Mouse (Mus musculus): Measurements from ENCODE around the gene Agbl4. TPM values are rescaled to one million over a fixed set of nuclear protein-coding genes. Genes with fewer than 3 reads are reported as not detected.

Agbl4 gene
- polyA plus RNA-seq (2012; ENCODE audit: insufficient read depth, low replicate concordance): not detected in 2 replicates

GRCm38 (mm10) chr4:110397618-110398045, at the start of gene Agbl4:
Gene Agbl4 (plus strand): TSS chr4:110397661.
- H3K4me3 ChIP-seq (replicated peaks): peak within 1 kb of the TSS; percentile 87
- no peaks in the 10 kb centered on the region for H3K36me3 ChIP-seq (replicated peaks; ENCODE audit: low read length)
- H3K9me3 ChIP-seq: no peaks in the 10 kb centered on the region
- TF ChIP-seq FLI1 (IDR thresholded peaks at IDR 0.05; ENCODE audit: low read length): no peak
- H3K4me1 ChIP-seq: peaks cover 6% of the 10 kb centered on the region
- no peaks in the 10 kb centered on the region for H3K27me3 ChIP-seq (replicated peaks)

GRCm38 (mm10) chr4:110350856-110351177, 46.6 kb upstream of the Agbl4 start:
- Histone ChIP-seq H3K27me3 (replicated peaks) (peaks cover 23% of the 10 kb centered on the region), H3K4me1 (peaks cover 12% of the 10 kb centered on the region), H3K36me3 (replicated peaks; ENCODE audit: low read length) (no peaks in the 10 kb centered on the region), H3K9me3 (no peaks in the 10 kb centered on the region), H3K4me3 (replicated peaks) (no peak overlapping the region)
- TF ChIP-seq FLI1 (IDR thresholded peaks at IDR 0.05; ENCODE audit: low read length) (no peak), GATA1 (IDR thresholded peaks at IDR 0.05; ENCODE audit: borderline replicate concordance, low read length) (no peak)

- Histone ChIP-seq H3K9me3 (no peaks in the 10 kb centered on the region), H3K4me3 (replicated peaks) (peak within 1 kb of the TSS; percentile 91)
- TF ChIP-seq GATA1 (IDR thresholded peaks at IDR 0.05; ENCODE audit: borderline replicate concordance, low read length) (no peak), FLI1 (IDR thresholded peaks at IDR 0.05; ENCODE audit: low read length) (no peak)
These were observed 46.1 kb upstream of the Agbl4 start, which contains the start of gene Elavl4 for GRCm38 (mm10) chr4:110351178-110352000. Gene Elavl4 (minus strand): TSS chr4:110351909.

GRCm38 (mm10) chr4:110352001-110352369, 45.5 kb upstream of the Agbl4 start:
- peaks cover 12% of the 10 kb centered on the region for H3K4me1 ChIP-seq
- no peaks in the 10 kb centered on the region for H3K36me3 ChIP-seq (replicated peaks; ENCODE audit: low read length)
- H3K27me3 ChIP-seq (replicated peaks): peaks cover 23% of the 10 kb centered on the region
- TF ChIP-seq FLI1 (IDR thresholded peaks at IDR 0.05; ENCODE audit: low read length) (no peak), GATA1 (IDR thresholded peaks at IDR 0.05; ENCODE audit: borderline replicate concordance, low read length) (no peak)
- H3K4me3 ChIP-seq (replicated peaks): peak overlapping the region; percentile 91
- H3K9me3 ChIP-seq: no peaks in the 10 kb centered on the region

More at GRCm38 (mm10) chr4:110351178-110352000, 46.1 kb upstream of the Agbl4 start, which contains the start of gene Elavl4:
- H3K27me3 ChIP-seq (replicated peaks): peaks cover 23% of the 10 kb centered on the region
- no peaks in the 10 kb centered on the region for H3K36me3 ChIP-seq (replicated peaks; ENCODE audit: low read length)
- H3K4me1 ChIP-seq: peaks cover 12% of the 10 kb centered on the region

GRCm38 (mm10) chr4:110360568-110360967, 36.9 kb upstream of the Agbl4 start:
- H3K27me3 ChIP-seq (replicated peaks): no peaks in the 10 kb centered on the region
- H3K4me1 ChIP-seq: no peaks in the 10 kb centered on the region
- H3K4me3 ChIP-seq (replicated peaks): no peak overlapping the region
- no peaks in the 10 kb centered on the region for H3K36me3 ChIP-seq (replicated peaks; ENCODE audit: low read length)
- no peak for TF ChIP-seq FLI1 (IDR thresholded peaks at IDR 0.05; ENCODE audit: low read length)
- TF ChIP-seq GATA1 (IDR thresholded peaks at IDR 0.05; ENCODE audit: borderline replicate concordance, low read length): no peak
- H3K9me3 ChIP-seq: no peaks in the 10 kb centered on the region

- Histone ChIP-seq H3K9me3 (no peaks in the 10 kb centered on the region), H3K36me3 (replicated peaks; ENCODE audit: low read length) (no peaks in the 10 kb centered on the region), H3K27me3 (replicated peaks) (no peaks in the 10 kb centered on the region), H3K4me3 (replicated peaks) (no peak overlapping the region), H3K4me1 (peaks cover 6% of the 10 kb centered on the region)
- TF ChIP-seq GATA1 (IDR thresholded peaks at IDR 0.05; ENCODE audit: borderline replicate concordance, low read length) (no peak), FLI1 (IDR thresholded peaks at IDR 0.05; ENCODE audit: low read length) (no peak)
These were observed 1.2 kb upstream of the Agbl4 start for GRCm38 (mm10) chr4:110396221-110396620.

- Histone ChIP-seq H3K9me3 (peaks cover 14% of the 10 kb centered on the region), H3K4me1 (no peaks in the 10 kb centered on the region), H3K4me3 (replicated peaks) (no peak overlapping the region), H3K36me3 (replicated peaks; ENCODE audit: low read length) (no peaks in the 10 kb centered on the region), H3K27me3 (replicated peaks) (no peaks in the 10 kb centered on the region)
- TF ChIP-seq GATA1 (IDR thresholded peaks at IDR 0.05; ENCODE audit: borderline replicate concordance, low read length) (no peak), FLI1 (IDR thresholded peaks at IDR 0.05; ENCODE audit: low read length) (no peak)
These were observed 22.8 kb downstream of the Agbl4 start for GRCm38 (mm10) chr4:110420306-110420705.

- H3K4me3 ChIP-seq (replicated peaks): no peak overlapping the region
- no peaks in the 10 kb centered on the region for H3K36me3 ChIP-seq (replicated peaks; ENCODE audit: low read length)
- H3K9me3 ChIP-seq: peaks cover 8% of the 10 kb centered on the region; the same call in 1 of the 2 replicates
- no peaks in the 10 kb centered on the region for H3K4me1 ChIP-seq
- no peaks in the 10 kb centered on the region for H3K27me3 ChIP-seq (replicated peaks)
- TF ChIP-seq GATA1 (IDR thresholded peaks at IDR 0.05; ENCODE audit: borderline replicate concordance, low read length) (no peak), FLI1 (IDR thresholded peaks at IDR 0.05; ENCODE audit: low read length) (no peak)
These were observed 30.2 kb downstream of the Agbl4 start for GRCm38 (mm10) chr4:110427653-110428052.

- H3K4me3 ChIP-seq (replicated peaks): no peak overlapping the region
- H3K4me1 ChIP-seq: no peaks in the 10 kb centered on the region
- H3K9me3 ChIP-seq: no peaks in the 10 kb centered on the region
- TF ChIP-seq GATA1 (IDR thresholded peaks at IDR 0.05; ENCODE audit: borderline replicate concordance, low read length): no peak
- no peak for TF ChIP-seq FLI1 (IDR thresholded peaks at IDR 0.05; ENCODE audit: low read length)
- H3K27me3 ChIP-seq (replicated peaks): no peaks in the 10 kb centered on the region
- H3K36me3 ChIP-seq (replicated peaks; ENCODE audit: low read length): no peaks in the 10 kb centered on the region
These were observed 96.9 kb downstream of the Agbl4 start for GRCm38 (mm10) chr4:110494371-110494770.

GRCm38 (mm10) chr4:110529804-110530203, 132.3 kb downstream of the Agbl4 start:
- Histone ChIP-seq H3K4me3 (replicated peaks) (no peak overlapping the region), H3K4me1 (no peaks in the 10 kb centered on the region), H3K36me3 (replicated peaks; ENCODE audit: low read length) (no peaks in the 10 kb centered on the region), H3K27me3 (replicated peaks) (no peaks in the 10 kb centered on the region), H3K9me3 (no peaks in the 10 kb centered on the region)
- TF ChIP-seq GATA1 (IDR thresholded peaks at IDR 0.05; ENCODE audit: borderline replicate concordance, low read length) (no peak), FLI1 (IDR thresholded peaks at IDR 0.05; ENCODE audit: low read length) (no peak)

Measured in megakaryocyte, embryonic 14.5 days (primary cell).